Mouse (Mus musculus) bone marrow macrophage, adult 2 months (primary cell): ENCODE measurements around the gene Lalba. TPM values are rescaled to one million over a fixed set of nuclear protein-coding genes. Genes with fewer than 3 reads are reported as not detected.
"Not testable (repeated sequence)": the region's sequence is repeated elsewhere in the genome, so short reads cannot be mapped to it uniquely, and the experiment has no call there.

ENCODE experiments used
- H3K27ac ChIP-seq: 2 replicates; pipeline ENCODE4 v1.5.1; 2012; ENCODE audit warnings: low read depth, low read length; ENCODE audit not compliant: insufficient read depth
- H3K4me1 ChIP-seq: 2 replicates; pipeline ENCODE4 v1.6.1; 2012; ENCODE audit warnings: low read length; ENCODE audit not compliant: control insufficient read depth, insufficient read depth
- H3K4me3 ChIP-seq: 2 replicates; pipeline ENCODE4 v1.5.1; 2012; ENCODE audit warnings: mild to moderate bottlenecking, low read length, moderate library complexity; ENCODE audit not compliant: insufficient read depth
- CTCF ChIP-seq: IDR thresholded peaks from 2 replicates; pipeline ENCODE4 v1.5.1; 2012; ENCODE audit warnings: low read depth, mild to moderate bottlenecking, low read length, moderate library complexity
- POLR2A ChIP-seq: IDR thresholded peaks from 2 replicates; pipeline ENCODE4 v1.6.1; 2012; ENCODE audit warnings: mild to moderate bottlenecking, low read depth, low read length, borderline replicate concordance
- polyA plus RNA-seq: library from polyadenylated mRNA; stranded (reverse); fragments of >200 nt; gene quantifications from 2 replicates; pipeline ENCODE4 v1.2.4, GENCODE M21; 2012; ENCODE audit not compliant: missing spikeins, insufficient read depth, insufficient read length

Gene Lalba
- polyA plus RNA-seq = not detected in 2 replicates

- H3K4me1 ChIP-seq = peaks cover 14% of the 10 kb centered on the region
- H3K27ac ChIP-seq = peak within 1 kb of the TSS; percentile 94
- TF ChIP-seq POLR2A = no peak
- no peak within 1 kb of the TSS for H3K4me3 ChIP-seq
Observed at GRCm38 (mm10) chr15:98482701-98483100, at the start of gene Lalba. Gene Lalba, minus strand, starts transcription at chr15:98482721.

GRCm38 (mm10) chr15:98532281-98532680, 49.8 kb upstream of the Lalba start:
- Histone ChIP-seq H3K4me3 (peak overlapping the region; percentile 95), H3K27ac (peak overlapping the region; percentile 96), H3K4me1 (peaks cover 13% of the 10 kb centered on the region)
- no peak for TF ChIP-seq POLR2A
- no peak for TF ChIP-seq CTCF

- H3K27ac ChIP-seq = no peak overlapping the region
- no peak overlapping the region for H3K4me3 ChIP-seq
- no peak for TF ChIP-seq CTCF
- TF ChIP-seq POLR2A = no peak
- H3K4me1 ChIP-seq = peaks cover 16% of the 10 kb centered on the region; the same call in 1 of the 2 replicates
Observed at GRCm38 (mm10) chr15:98528066-98528563, 45.6 kb upstream of the Lalba start.

GRCm38 (mm10) chr15:98527056-98527771, 44.7 kb upstream of the Lalba start:
- peaks cover 16% of the 10 kb centered on the region; the same call in 1 of the 2 replicates for H3K4me1 ChIP-seq
- TF ChIP-seq CTCF (no peak), POLR2A (no peak)
- no peak overlapping the region for H3K4me3 ChIP-seq
- no peak overlapping the region for H3K27ac ChIP-seq

GRCm38 (mm10) chr15:98526057-98526456, 43.5 kb upstream of the Lalba start:
- TF ChIP-seq CTCF = no peak
- TF ChIP-seq POLR2A = no peak
- no peak overlapping the region for H3K27ac ChIP-seq
- H3K4me3 ChIP-seq = no peak overlapping the region
- peaks cover 14% of the 10 kb centered on the region; the same call in 1 of the 2 replicates for H3K4me1 ChIP-seq

GRCm38 (mm10) chr15:98521245-98521644, 38.7 kb upstream of the Lalba start:
- Histone ChIP-seq H3K4me1 (peaks cover 2% of the 10 kb centered on the region), H3K27ac (no peak overlapping the region), H3K4me3 (no peak overlapping the region)
- TF ChIP-seq CTCF (no peak), POLR2A (no peak)

- Histone ChIP-seq H3K4me1 (peaks cover 14% of the 10 kb centered on the region), H3K4me3 (no peak overlapping the region), H3K27ac (peak overlapping the region; percentile 39; the same call in 1 of the 2 replicates)
- TF ChIP-seq POLR2A (no peak), CTCF (peak; percentile 88)
Observed at GRCm38 (mm10) chr15:98517380-98518355, 35.1 kb upstream of the Lalba start.

- not testable (repeated sequence) for H3K27ac ChIP-seq
- peaks cover 30% of the 10 kb centered on the region for H3K4me1 ChIP-seq
Observed at GRCm38 (mm10) chr15:98514845-98515244, 32.3 kb upstream of the Lalba start.

GRCm38 (mm10) chr15:98514146-98514545, 31.6 kb upstream of the Lalba start:
- peaks cover 30% of the 10 kb centered on the region for H3K4me1 ChIP-seq
- peak overlapping the region; percentile 97 for H3K27ac ChIP-seq
- H3K4me3 ChIP-seq = no peak overlapping the region
- TF ChIP-seq POLR2A = no peak
- TF ChIP-seq CTCF = no peak

More at GRCm38 (mm10) chr15:98514845-98515244, 32.3 kb upstream of the Lalba start:
- not testable (repeated sequence) for H3K4me3 ChIP-seq

GRCm38 (mm10) chr15:98513676-98514075, 31.2 kb upstream of the Lalba start:
- H3K4me3 ChIP-seq = not testable (repeated sequence)
- Histone ChIP-seq H3K27ac (peak overlapping the region; percentile 97), H3K4me1 (peaks cover 30% of the 10 kb centered on the region)
